Mouse (Mus musculus) limb, embryonic 12.5 days (tissue): Measurements from ENCODE around the gene Spata31d1d. TPM values are rescaled to one million over a fixed set of nuclear protein-coding genes. Genes with fewer than 3 reads are reported as not detected.
"Not testable (repeated sequence)": the region's sequence is repeated elsewhere in the genome, so short reads cannot be mapped to it uniquely, and the experiment has no call there.

Experiments used
- ATAC-seq: fragments of 200-750 bp; cut with Nextera tagmentation; 2 replicates; pipeline ENCODE4 v1.8.0; 2017; ENCODE audit warnings: low read depth, moderate TSS enrichment; ENCODE audit not compliant: insufficient number of reproducible peaks, insufficient read depth, low FRiP score, low TSS enrichment
- H3K27ac ChIP-seq: fragments of 300-500 bp; sonication (generic); 2 replicates; pipeline ENCODE4 v1.5.1; 2016; ENCODE audit warnings: mild to moderate bottlenecking, moderate library complexity
- H3K27me3 ChIP-seq: fragments of 300-500 bp; sonication (generic); 2 replicates; pipeline ENCODE4 v1.6.1; 2016; ENCODE audit warnings: mild to moderate bottlenecking, moderate library complexity
- H3K36me3 ChIP-seq: fragments of 300-500 bp; sonication (generic); 2 replicates; pipeline ENCODE4 v1.6.1; 2016; ENCODE audit warnings: mild to moderate bottlenecking, moderate library complexity
- H3K4me1 ChIP-seq: fragments of 300-500 bp; sonication (generic); replicated peaks from 2 replicates; pipeline ENCODE4 v1.6.1; 2016
- H3K4me2 ChIP-seq: fragments of 300-500 bp; sonication (generic); 2 replicates; pipeline ENCODE4 v1.6.1; 2016; ENCODE audit warnings: mild to moderate bottlenecking, moderate library complexity
- H3K4me3 ChIP-seq: fragments of 300-500 bp; sonication (generic); replicated peaks from 2 replicates; pipeline ENCODE4 v1.5.1; 2016; ENCODE audit warnings: mild to moderate bottlenecking
- H3K9ac ChIP-seq: fragments of 300-500 bp; sonication (generic); replicated peaks from 2 replicates; pipeline ENCODE4 v1.6.1; 2016; ENCODE audit warnings: mild to moderate bottlenecking, moderate library complexity
- H3K9me3 ChIP-seq: fragments of 300-500 bp; sonication (generic); 2 replicates; pipeline ENCODE4 v1.6.1; 2016; ENCODE audit warnings: mild to moderate bottlenecking, moderate library complexity
- WGBS: fragments of 180-500 bp; shearing (Covaris S2); methylation state at CpG from one replicate; pipeline ENCODE4 v1.1.7; 2016; 5-methylcytosine and 5-hydroxymethylcytosine counted together
- polyA plus RNA-seq: library from polyadenylated mRNA; unstranded; fragments of >200 nt; fragmentation: Nextera tagmentation; extraction: Ambion mirVana; gene quantifications from 2 replicates; pipeline ENCODE4 v1.2.1, GENCODE M21; 2016

Spata31d1d gene
- polyA plus RNA-seq, 1 experiment from 2014 or later, result not detected

- no peak overlapping the region for H3K27ac ChIP-seq
- WGBS, result 28% methylated on average over 7 of the region's 7 CpGs
- H3K4me3 ChIP-seq, result no peak overlapping the region
- ATAC-seq, result no peak
- H3K27me3 ChIP-seq, result peaks cover 15% of the 10 kb centered on the region
- H3K36me3 ChIP-seq, result no peaks in the 10 kb centered on the region
- no peak overlapping the region for H3K4me2 ChIP-seq
- H3K9me3 ChIP-seq, result no peaks in the 10 kb centered on the region
- H3K4me1 ChIP-seq, result peaks cover 11% of the 10 kb centered on the region; the same call in 1 of the 2 replicates
- no peak overlapping the region for H3K9ac ChIP-seq
Observed at GRCm38 (mm10) chr13:59728378-59729093, 3.0 kb downstream of the Spata31d1d start.

GRCm38 (mm10) chr13:59726139-59726867 lies 5.2 kb downstream of the Spata31d1d start:
- Histone ChIP-seq H3K27ac (no peak overlapping the region), H3K4me2 (peak overlapping the region; percentile 52), H3K9ac (peak overlapping the region; percentile 37; the same call in 1 of the 2 replicates), H3K4me3 (peak overlapping the region; percentile 21), H3K36me3 (no peaks in the 10 kb centered on the region), H3K27me3 (peaks cover 15% of the 10 kb centered on the region), H3K9me3 (no peaks in the 10 kb centered on the region), H3K4me1 (peaks cover 11% of the 10 kb centered on the region; the same call in 1 of the 2 replicates)
- WGBS, result 29% methylated on average over 29 of the region's 29 CpGs
- ATAC-seq, result no peak

GRCm38 (mm10) chr13:59722089-59722488 lies 9.5 kb downstream of the Spata31d1d start:
- Histone ChIP-seq H3K27me3 (0 out of 2 replicates have a peak, but pooled peaks cover 12% of the 10 kb centered on the region), H3K4me1 (peaks cover 18% of the 10 kb centered on the region; the same call in 1 of the 2 replicates)
- WGBS, result 83% methylated on average over 1 of the region's 1 CpGs
- not testable (repeated sequence) for H3K4me2 ChIP-seq, H3K9me3 ChIP-seq, ATAC-seq, H3K9ac ChIP-seq, H3K36me3 ChIP-seq, H3K4me3 ChIP-seq, H3K27ac ChIP-seq

GRCm38 (mm10) chr13:59719475-59719874 lies 12.1 kb downstream of the Spata31d1d start:
- H3K9me3 ChIP-seq, result no peaks in the 10 kb centered on the region
- no peak overlapping the region for H3K4me3 ChIP-seq
- ATAC-seq, result no peak
- WGBS, result 95% methylated on average over 1 of the region's 1 CpGs
- no peak overlapping the region for H3K27ac ChIP-seq
- 0 out of 2 replicates have a peak, but pooled peaks cover 2% of the 10 kb centered on the region for H3K27me3 ChIP-seq
- no peak overlapping the region for H3K9ac ChIP-seq
- no peak overlapping the region for H3K4me2 ChIP-seq
- H3K36me3 ChIP-seq, result no peaks in the 10 kb centered on the region
- H3K4me1 ChIP-seq, result peaks cover 7% of the 10 kb centered on the region; the same call in 1 of the 2 replicates

GRCm38 (mm10) chr13:59718857-59719440 lies 12.6 kb downstream of the Spata31d1d start:
- not testable (repeated sequence) for ATAC-seq

GRCm38 (mm10) chr13:59713710-59714109 lies 17.8 kb downstream of the Spata31d1d start:
- WGBS, result 47% methylated on average over 3 of the region's 3 CpGs

More at GRCm38 (mm10) chr13:59718857-59719440, 12.6 kb downstream of the Spata31d1d start:
- not testable (repeated sequence) for H3K9me3 ChIP-seq, H3K4me2 ChIP-seq, H3K27ac ChIP-seq, H3K27me3 ChIP-seq, H3K36me3 ChIP-seq, H3K4me3 ChIP-seq, H3K4me1 ChIP-seq, H3K9ac ChIP-seq
- WGBS, result 39% methylated on average over 6 of the region's 6 CpGs

GRCm38 (mm10) chr13:59711984-59712383 lies 19.6 kb downstream of the Spata31d1d start, which contains the start of gene Spata31d1b:
Gene Spata31d1b, plus strand, starts transcription at chr13:59712284.
- not testable (repeated sequence) for H3K9me3 ChIP-seq, H3K4me3 ChIP-seq, H3K4me2 ChIP-seq, H3K27ac ChIP-seq, H3K36me3 ChIP-seq, H3K4me1 ChIP-seq, ATAC-seq, H3K27me3 ChIP-seq, H3K9ac ChIP-seq
- 74% methylated on average over 3 of the region's 3 CpGs for WGBS

More at GRCm38 (mm10) chr13:59713710-59714109, 17.8 kb downstream of the Spata31d1d start:
- no peak overlapping the region for H3K27ac ChIP-seq
- no peaks in the 10 kb centered on the region for H3K36me3 ChIP-seq
- no peak overlapping the region for H3K4me3 ChIP-seq
- ATAC-seq, result no peak
- no peak overlapping the region for H3K9ac ChIP-seq
- H3K4me1 ChIP-seq, result no peaks in the 10 kb centered on the region
- peaks cover 7% of the 10 kb centered on the region; the same call in 1 of the 2 replicates for H3K27me3 ChIP-seq
- no peaks in the 10 kb centered on the region for H3K9me3 ChIP-seq
- H3K4me2 ChIP-seq, result no peak overlapping the region

GRCm38 (mm10) chr13:59710230-59710629 lies 21.3 kb downstream of the Spata31d1d start, which contains the start of gene Spata31d1a:
Gene Spata31d1a, minus strand, starts transcription at chr13:59710330.
- 92% methylated on average over 15 of the region's 15 CpGs for WGBS
- Histone ChIP-seq H3K4me2 (no peak within 1 kb of the TSS), H3K9me3 (no peaks in the 10 kb centered on the region), H3K27ac (no peak within 1 kb of the TSS), H3K4me3 (no peak within 1 kb of the TSS), H3K9ac (no peak within 1 kb of the TSS), H3K4me1 (no peaks in the 10 kb centered on the region), H3K36me3 (no peaks in the 10 kb centered on the region), H3K27me3 (peaks cover 7% of the 10 kb centered on the region; the same call in 1 of the 2 replicates)
- no peak for ATAC-seq

- H3K9me3 ChIP-seq, result no peaks in the 10 kb centered on the region
- ATAC-seq, result no peak
- no peak overlapping the region for H3K4me3 ChIP-seq
- H3K36me3 ChIP-seq, result no peaks in the 10 kb centered on the region
- no peaks in the 10 kb centered on the region for H3K4me1 ChIP-seq
- WGBS, result 55% methylated on average over 12 of the region's 12 CpGs
- no peak overlapping the region for H3K27ac ChIP-seq
- no peaks in the 10 kb centered on the region; the same call in 1 of the 2 replicates for H3K27me3 ChIP-seq
- H3K9ac ChIP-seq, result no peak overlapping the region
- no peak overlapping the region for H3K4me2 ChIP-seq
Observed at GRCm38 (mm10) chr13:59704562-59704961, 27.0 kb downstream of the Spata31d1d start.

- no peak for ATAC-seq
- Histone ChIP-seq H3K9ac (no peak overlapping the region), H3K36me3 (no peaks in the 10 kb centered on the region), H3K9me3 (no peaks in the 10 kb centered on the region), H3K27me3 (no peaks in the 10 kb centered on the region; the same call in 1 of the 2 replicates), H3K4me3 (no peak overlapping the region), H3K4me2 (no peak overlapping the region), H3K27ac (no peak overlapping the region), H3K4me1 (no peaks in the 10 kb centered on the region)
- 87% methylated on average over 12 of the region's 12 CpGs for WGBS
Observed at GRCm38 (mm10) chr13:59703514-59703913, 28.0 kb downstream of the Spata31d1d start.

GRCm38 (mm10) chr13:59700137-59700536 lies 31.4 kb downstream of the Spata31d1d start:
- not testable (repeated sequence) for ATAC-seq

More at GRCm38 (mm10) chr13:59700137-59700536, 31.4 kb downstream of the Spata31d1d start:
- H3K9ac ChIP-seq, H3K36me3 ChIP-seq, H3K27ac ChIP-seq, H3K4me3 ChIP-seq, H3K9me3 ChIP-seq, H3K4me1 ChIP-seq, H3K4me2 ChIP-seq, H3K27me3 ChIP-seq: not testable (repeated sequence)
- WGBS, result 64% methylated on average over 1 of the region's 1 CpGs
